Mouse (Mus musculus): ENCODE results near the gene Nptx1.

Nptx1 gene

DNA sequence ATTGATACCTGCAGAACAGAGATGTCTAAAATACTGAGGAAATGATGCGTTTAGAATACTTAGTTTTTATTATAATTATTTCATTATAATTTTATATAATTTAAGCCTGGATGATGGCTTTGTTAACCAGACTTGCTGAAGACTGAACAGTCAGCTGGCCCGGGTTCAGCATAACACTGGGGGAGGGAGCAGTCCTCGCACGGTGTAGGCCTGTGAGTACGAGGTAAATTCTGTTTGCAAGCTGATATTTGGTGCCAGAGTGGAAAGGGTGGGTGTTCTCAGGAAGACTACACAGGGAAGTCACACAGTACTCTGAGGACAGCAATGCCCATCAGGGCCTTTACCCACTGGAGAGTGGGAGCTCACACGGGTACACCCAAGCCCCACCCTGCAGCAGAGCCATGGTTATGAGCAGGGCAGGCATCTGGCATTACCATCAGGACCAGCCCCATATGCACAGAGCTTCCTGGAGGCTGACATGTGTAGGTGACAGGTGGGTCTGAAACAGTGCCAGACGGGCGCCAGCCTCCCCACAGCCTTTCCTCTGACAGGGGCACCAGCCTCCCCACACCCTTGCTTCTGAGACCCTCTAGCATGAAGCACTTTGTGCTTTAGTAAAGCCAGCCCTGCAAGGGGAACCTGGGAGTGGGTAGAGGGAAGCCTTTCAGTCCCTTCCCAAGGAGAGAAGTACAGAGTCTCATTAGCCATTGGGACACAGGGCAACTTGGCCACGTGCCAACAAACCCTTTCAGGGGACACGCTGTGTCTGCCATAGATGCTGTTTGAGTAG is 3.2 kb upstream of the Nptx1 start:
- DNase-seq (ENCODE audit: low spot score) = peak; percentile 26

DNA sequence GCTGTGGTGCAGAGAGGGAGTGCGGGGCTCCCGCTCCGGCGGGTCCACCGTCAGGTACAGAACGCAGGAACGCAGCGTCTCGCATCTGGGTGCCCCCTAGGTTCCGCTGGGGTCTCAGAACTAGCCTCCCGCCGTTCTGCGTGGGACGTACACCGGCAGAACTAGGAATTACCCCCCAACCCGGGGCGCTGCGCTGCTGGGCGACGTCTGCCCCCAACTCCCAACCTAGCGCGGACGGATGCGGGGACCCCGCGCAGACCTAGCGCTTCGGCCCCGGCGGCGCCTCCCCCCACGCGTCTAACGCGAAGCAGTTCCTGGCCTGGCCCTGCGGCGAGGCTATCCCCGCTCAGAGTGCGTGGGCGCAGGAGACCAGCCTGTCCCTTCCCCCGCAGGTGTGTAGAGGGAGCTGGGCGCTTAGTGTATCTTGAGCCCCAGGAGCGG is 1.8 kb upstream of the Nptx1 start:
- DNase-seq (ENCODE audit: low spot score) = peak; percentile 15

DNA sequence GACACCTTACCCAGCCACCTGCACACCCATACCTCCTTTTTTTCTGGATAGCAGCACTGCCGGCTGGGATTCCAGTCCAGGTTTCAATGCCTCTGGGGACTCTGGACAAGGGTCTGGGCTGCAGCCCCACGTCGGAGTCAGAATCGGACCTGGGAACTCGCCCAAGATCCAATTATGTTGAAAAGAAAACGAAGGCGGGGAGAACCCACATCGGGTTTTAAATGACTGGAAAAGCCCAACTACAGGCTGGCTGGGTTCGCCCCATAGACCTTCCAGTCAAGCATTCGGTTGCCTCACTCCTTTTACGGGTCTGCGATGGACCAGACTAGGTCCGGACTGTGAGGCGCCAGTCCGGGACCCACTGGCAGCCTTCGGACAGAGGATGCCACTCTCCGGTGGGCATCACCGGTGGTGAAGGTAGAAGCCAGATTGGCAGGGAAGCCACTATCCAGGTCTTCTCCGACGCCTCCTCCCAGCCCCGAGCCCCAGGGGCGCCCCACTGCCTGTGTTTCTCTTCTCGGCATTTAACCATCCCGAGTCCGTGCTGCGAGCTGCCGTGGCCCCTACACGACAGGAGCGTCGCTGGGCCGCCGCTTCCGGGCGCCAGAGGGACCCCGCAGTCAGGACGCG is 1.3 kb upstream of the Nptx1 start:
- peak; percentile 15 for DNase-seq (ENCODE audit: low spot score)

DNA sequence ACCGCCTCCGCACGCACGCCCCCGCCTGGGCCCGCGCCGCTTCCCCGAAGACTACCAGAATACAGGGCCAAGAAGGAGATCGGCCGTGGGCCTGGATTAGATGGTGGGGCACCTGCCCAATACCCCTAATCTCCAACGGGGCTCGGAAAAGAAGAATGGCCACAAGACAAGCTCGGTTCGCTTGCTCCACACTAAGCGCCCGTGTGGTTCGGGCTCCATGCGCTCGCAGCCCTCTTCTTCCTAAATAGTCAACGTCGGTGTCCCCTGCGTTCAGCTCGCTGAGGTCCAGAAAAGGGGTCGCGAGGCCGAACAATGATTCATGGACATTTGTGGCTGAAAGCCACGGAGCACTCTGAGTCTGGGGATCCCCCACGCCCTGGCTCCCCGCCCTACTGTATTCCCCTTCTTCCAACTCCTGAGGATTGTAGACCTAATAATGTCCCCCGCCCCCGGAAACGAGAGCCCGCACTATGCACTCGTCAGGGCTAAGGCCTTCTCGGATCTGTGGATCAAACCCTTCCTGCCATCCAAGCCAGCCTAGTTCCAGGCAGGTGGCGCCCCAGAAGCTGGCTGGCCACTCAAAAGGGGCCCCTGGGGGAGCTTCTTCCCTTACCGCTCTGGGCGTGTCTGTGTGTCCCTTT is 518 bp upstream of the Nptx1 start:
- DNase-seq (ENCODE audit: low spot score) = peak; percentile 16

DNA sequence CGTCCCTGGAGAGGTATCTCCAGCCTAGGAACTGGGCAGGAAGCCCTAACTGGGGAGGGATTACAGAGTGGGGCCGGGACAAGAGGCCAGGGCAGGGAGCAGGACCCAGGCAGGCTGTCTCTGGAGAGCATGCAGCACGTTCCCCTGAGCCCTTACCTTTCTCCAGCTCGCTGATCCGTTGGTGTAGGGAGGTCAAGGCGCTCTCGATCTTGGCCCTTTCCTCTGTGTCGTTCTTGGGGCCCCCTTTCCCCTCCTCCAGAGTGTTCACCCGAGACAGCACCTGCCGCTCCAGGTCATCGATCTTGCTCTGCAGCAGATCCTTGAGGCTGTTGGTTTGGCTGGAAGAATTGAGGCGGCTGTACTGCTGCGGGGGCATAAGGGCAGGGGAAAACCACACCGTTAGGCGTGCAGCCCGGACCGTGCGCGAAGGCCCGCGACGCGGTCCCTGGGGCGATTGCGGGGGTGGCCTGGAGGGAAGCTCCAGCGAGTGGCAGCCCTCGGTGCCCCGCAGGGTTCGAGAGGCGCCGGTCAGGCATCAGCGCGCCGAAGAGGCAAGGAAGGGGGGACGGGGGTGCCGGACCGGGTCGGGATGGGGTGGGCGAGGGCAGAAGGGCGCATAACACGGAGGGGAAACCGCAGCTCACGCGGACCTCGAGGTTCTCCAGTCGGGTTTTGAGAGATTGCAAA is 914 bp downstream of the Nptx1 start:
- DNase-seq (ENCODE audit: low spot score) = no peak

DNA sequence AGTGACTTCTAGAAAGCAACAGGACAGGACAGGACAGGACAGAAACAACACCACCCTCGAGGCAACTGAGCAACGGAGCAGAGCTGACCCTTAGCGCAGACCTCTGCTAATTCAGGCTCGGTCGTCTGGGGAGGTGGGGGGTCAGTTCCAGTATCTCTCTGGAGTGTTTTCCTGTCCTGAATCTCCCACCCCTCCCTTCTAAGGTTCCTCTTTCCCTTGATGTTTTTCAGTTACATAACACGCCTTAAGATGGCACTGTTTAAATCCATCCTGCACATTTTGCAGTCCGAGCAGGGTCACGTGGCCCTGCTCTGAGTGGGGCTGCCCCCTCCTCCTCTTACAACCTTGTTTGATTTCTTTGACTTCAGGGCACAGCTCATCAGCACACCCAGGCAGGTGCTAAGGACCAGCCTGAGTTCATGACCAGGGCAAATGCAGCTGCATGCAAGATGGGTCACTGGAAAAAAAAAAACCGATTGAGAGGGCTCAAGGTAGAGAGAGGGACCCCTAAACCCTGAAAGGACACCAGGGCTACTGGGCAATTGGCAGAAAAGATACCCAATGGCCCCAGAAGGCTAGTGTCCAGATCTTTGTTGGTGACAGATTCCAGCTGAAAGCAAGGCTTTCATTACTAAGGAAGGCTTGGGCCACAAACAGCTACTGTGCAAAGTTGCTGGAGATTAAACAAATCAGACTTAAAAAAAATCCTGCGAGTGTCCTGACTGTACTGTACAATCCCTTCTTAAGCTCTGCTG is 1.6 kb downstream of the Nptx1 start:
- peak; percentile 32 for DNase-seq (ENCODE audit: low spot score)

DNA sequence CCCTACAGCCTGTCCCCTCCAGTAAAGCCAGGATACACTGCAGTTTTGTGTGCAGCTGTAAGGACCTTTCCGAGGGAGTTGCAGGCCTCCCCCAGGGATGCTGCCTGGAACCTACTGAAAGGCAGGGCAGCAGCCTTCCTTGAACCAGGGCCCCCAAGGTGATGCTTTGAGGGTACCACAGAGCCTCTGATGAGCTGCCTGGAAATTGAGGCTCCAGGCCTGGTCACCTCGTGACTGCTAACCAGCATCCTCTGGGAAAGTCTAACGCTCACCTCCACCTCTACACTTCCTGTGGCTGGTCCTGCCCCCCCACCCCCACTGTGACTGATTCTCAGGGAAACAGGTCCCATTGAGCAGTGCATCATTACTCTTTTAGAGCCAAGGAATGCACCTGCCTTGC is 2.3 kb downstream of the Nptx1 start:
- DNase-seq (ENCODE audit: low spot score) = no peak

DNA sequence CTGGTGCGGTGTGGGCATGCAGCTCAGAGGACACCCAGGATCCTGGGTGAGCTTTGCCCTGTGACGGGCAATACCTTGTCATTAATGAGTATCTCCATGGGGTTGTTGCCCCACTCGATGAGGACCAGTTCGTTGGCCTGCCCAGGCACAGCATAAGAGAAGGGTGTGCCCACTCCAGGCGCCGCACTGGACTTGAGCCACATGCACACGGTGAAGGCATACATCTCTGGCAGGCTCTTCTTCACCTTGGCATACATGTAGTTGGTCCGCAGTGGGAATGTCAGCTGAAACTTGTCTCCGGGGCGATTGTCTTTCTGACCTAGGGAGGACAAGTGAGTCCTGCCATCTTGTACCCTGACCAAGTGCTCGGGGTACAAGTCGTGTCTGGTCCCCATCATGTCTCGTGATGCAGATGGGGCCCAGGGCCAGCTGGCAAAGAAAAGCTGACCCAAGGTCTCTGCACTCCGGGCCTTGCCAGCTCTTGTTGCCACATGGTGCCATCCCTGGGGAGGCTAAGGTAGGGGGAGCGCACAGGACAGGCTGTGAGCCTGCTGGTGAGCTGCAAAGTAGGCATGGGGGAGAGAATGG is 2.9 kb downstream of the Nptx1 start:
- DNase-seq (ENCODE audit: low spot score) = peak; percentile 16

DNA sequence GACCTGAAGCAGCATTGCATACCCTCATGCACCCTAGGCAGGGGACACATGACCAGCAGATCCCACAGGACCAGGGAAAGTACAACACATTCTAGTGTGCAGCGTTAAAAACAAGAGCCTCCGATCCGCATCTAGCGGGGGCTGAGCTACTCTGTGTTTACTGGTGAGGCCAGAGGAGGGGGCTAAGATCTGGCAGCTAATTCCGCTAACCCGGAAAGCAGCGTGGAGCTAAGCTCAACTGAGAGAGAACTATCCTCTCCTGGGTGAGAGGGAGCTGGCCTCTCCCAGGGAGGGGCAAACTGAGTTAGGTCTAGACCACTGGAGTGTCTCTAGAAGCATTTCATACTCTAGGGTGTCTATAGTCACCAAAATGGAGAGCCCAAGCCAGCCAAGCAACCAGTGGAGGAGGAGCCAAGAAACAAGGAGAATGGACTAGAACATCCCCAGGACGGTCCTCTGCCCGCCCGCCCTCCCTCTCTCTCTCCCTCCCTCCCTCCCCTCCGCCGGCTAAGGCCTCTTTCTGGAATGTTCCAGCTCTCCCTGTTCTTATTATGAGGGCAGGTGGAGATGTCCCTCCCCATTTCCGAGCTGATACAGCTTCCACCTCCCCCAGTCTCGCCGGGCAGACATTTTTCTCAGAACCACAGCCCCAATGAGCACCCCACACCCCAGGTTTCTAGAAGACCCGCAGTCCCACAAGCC is 3.6 kb downstream of the Nptx1 start:
- DNase-seq (ENCODE audit: low spot score) = no peak

DNA sequence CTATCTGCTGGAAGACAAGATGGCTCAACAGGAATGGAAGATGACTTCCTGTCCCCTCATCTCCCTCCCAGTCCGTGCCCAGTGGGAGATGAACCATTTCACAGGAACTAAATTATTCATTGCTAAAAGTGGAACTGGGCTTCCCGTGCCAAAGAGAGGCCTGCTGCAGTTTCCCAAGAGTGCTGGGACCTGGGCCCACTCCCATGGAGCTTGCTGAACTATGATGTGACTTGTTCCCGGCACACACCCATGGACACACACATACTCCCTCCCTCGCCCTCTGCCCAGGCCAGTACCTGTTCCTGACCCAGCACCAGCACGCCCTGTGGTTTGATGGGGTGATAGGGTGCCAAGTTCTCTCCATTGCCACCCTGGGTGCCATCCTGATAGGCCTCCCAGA is 4.7 kb downstream of the Nptx1 start:
- peak; percentile 20 for DNase-seq (ENCODE audit: low spot score)

DNA sequence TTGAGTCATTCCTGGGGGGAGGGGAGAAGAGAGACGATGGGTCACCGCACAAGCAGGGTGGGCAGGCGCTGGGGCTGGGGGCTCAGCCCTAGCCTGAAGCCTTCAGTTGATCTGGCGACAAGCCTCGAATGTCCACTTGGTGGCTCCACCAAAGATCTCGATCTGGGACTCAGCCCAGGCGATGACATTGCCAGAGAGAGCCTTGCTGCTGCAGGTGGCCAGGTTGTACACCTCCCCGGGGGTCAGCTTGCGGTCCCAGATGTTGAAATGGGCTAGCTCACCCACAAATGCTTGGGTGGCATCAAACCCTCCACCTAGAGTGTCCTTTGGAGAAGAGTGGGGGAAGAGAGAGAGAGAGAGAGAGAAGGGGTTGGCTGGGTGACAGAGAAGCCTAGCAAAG is 5.2 kb downstream of the Nptx1 start:
- no peak for DNase-seq (ENCODE audit: low spot score)

DNA sequence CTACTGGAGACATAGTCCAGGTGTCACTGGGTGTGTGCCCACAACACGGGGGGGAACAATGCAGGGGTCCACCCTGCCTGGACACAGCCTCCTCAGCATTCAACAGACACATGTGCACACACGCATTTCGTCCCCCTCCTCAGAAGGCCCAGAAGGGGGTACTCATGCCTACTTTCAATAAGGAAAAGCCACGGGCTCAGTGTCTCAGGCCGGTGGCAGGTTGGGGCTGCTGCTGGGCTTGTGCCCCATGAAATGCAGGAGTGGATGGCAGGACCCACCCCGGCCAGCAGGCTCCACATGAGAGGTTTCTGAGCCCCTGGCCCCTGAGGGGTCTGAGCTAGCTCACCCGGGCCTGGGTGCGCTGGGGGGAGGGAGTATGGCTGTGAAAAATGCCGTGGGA is 6.5 kb downstream of the Nptx1 start:
- no peak for DNase-seq (ENCODE audit: low spot score)

DNA sequence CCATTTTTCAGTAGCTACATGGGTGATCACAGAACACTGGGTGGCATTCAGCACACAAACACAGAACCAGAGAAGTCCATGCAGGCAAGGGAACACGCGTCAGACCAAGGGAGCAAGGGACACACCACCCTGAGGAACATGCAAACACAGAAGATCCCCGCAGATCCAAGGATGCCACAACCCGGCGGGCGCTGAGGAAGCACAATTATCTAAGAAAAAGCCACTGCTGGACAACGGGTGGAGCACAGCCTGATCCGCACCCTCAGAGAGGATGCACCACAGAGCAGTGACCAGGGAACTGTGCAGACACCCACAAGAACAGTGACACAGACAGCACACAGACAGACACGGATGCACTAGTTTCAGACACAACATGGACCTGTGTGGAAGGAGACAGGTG is 7.0 kb downstream of the Nptx1 start:
- peak; percentile 20 for DNase-seq (ENCODE audit: low spot score)

DNA sequence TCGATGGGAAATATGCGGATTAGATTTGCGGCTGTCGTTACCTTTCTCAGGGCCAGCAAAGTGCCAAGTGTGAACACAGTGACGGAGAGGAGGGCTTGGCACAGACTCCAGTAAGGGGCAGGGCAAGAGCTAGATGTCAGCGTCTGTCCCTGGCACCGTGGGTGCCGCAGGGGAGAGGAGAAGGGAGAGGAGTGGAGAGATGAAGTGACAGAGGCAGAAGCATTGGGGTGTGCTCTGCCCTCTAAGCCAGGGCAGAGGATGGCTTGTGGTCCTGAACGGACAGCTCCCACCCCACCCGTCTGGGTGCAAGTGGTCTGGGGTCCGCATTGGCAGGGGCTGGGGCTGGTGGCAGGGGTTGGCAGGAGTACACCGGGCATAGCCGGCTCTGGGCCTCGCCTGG is 7.6 kb downstream of the Nptx1 start:
- no peak for DNase-seq (ENCODE audit: low spot score)

DNA sequence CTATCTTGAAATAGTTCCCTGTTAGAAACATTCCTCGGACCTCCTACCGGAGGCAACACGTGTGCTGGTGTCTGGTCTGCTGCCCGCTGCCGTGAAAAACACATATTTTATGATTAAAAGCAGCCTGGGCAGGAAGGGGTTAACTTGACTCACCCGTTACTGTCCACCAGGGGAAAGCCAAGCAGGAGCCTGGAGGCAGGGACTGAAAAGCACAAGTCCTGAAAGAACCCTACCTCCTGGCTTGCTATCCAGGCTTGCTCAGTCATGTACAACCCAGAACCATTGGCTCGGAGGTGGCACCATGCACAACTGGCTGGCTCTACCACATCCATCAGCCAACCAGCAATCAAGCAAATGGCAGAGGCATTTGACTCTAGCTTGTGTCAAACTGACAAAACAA is 13.8 kb downstream of the Nptx1 start:
- no peak for DNase-seq (ENCODE audit: low spot score)

DNA sequence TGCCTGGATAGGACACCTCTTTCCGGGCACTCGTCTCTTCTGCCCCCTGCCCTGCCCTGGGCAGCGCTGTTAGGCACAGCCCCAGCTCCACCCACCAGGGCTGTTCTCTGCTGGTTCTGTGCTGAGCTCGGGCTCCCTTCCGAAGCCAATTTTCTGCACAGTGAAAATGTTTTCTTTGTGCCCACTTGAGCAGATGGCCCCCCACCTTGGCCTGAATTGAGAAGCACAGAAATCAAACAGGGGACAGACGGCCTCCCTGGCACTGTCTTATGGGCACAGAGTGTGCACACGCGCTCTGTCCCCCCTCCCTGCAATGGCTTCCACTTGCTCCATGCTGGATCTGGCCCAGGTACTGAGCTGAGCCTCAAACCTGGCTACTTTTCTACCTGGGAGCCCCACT is 15.1 kb downstream of the Nptx1 start:
- peak; percentile 57 for DNase-seq (ENCODE audit: low spot score)

DNA sequence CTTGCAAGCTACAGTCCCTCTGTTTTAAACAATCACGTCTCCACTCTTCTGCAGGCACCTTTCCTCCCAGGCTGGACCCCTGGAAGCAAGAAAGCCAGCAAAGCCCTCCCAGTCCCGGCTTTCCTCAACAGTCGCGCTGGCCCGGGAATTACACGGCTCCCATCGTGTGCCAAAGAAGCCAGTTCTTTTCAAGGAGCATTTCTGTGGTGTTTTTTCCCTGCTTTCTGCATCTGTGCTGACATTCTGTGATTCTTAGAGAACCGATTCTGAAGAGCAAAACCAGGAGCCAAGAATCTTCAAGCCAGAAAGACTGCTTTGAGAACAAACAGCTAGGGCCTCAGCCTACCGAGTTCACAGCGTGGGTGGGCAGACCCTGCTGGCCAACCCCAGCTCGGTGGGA is 18.6 kb downstream of the Nptx1 start:
- peak; percentile 30 for DNase-seq (ENCODE audit: low spot score)

DNA sequence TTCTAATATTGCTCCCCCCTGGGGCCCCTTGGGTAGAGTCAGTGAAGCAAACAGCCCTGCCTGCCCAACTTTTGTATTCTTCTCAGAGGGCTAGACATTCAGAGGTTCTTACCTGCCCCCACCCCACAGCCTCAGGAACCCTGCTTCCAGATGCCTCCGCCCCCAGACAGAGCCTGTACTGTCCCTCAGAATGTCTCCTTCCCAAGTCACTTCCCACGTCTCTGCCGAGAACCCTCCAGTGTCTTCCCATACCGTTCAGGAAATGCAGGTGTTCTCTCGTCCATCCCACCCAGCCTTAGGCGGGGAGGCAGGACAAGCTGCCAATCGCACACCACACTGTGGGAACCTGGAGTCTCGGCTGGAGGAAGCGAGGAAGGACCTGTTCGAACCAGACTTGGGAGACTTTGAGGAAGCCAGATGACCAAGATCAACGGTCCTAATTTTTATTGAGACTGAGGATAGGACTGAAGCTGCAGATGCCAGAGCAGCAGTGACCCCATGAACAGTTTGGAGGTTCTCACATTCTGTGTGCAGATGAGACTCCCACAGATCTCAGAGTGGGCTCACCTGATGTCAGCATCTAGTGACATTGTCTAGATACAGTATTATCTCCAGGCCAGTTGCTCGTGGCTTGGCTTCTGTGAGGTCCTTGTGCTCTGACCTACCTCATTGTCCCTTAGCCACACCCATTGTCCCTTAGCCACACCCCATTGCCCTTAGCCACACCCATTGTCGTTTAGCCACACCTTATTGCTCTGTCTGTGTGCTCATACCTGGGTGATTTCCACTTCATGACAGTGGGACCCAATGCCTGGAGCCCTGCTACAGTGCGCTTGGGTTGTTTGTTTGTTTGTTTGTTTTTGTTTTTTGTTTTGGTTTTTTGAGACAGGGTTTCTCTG is 21.2 kb downstream of the Nptx1 start:
- DNase-seq (ENCODE audit: low spot score) = no peak

DNA sequence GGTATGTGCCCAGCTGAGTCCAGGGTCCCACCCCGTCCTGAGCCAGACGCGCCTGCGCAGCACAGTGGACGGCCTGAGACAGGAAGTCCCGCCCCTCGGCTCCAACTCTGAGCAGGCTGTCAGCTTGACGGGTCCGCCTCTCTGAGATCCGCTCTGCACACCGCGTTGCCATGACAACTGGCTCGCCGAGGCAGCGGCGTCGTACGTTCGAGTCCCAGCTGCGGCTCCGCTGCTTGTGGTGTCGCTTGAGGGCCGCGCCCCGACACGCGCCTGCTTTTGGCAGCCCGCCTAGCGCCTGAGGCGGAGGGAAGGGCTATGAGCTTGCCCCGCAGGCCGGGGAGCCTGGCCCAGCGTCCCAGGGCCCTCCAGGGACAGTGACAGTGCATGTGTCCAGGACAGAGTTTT is 23.0 kb downstream of the Nptx1 start:
- DNase-seq (ENCODE audit: low spot score) = peak; percentile 84

DNA sequence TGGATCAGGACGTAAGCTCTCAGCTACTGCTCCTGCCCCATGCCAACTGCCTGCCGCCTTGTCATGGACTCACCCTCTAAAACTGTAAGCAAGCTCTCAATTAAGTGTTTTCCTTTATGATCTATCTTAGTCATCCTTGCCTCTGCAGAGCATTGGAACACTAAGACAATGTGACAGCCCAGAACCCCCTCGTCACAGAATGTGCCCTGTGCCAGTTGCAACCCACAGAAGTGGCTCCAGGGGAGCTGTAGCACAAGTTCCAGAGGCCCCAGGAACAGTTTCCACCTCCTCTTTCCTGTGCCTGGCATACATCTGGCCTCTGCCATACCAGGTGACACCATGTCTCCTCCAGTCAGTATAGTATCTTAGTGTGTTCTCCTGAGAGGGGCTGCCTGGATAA is 24.2 kb downstream of the Nptx1 start:
- DNase-seq (ENCODE audit: low spot score) = no peak

Measured in layer of hippocampus, adult 11-12 months (tissue).